13 mouse cellular contexts compared by ENCODE assay signal in the genomic region with DNA sequence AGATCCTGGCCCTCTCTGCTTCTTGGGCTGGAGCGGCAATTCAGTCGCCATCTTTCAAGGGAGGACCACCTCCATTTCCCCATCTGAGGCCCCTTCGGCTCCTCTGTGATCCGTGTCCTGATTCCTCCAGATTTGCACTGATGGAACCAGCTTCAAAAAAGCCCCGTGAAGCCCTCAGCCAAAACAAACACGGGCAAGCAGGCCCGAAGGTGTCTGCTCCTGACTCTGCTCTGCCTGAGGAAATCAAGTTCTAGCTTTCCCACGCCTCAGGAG. TPM values are rescaled to one million over a fixed set of nuclear protein-coding genes. Genes with fewer than 3 reads are reported as not detected.
DNase-seq lines count a peak whose midpoint lies in the region; ATAC-seq and TF ChIP-seq lines count a peak whose summit lies in the region.
"Had no signal": no experiment of that assay in that cellular context is flagged by ENCODE, and none has a peak within 500 bp of the region (broad histone marks: within the 10 kb centered on the region; RNA-seq: fewer than 3 reads in every experiment).

No protein-coding gene starts in this region.

- H3K36me3 ChIP-seq in kidney, embryonic 14.5 days (ENCODE audit: control insufficient read depth, insufficient read depth, low read length) = no peaks in the 10 kb centered on the region
- H3K36me3 ChIP-seq in embryonic facial prominence, embryonic 15.5 days = no peaks in the 10 kb centered on the region
- no peaks in the 10 kb centered on the region for H3K36me3 ChIP-seq in hindbrain, postnatal 0 days (ENCODE audit: insufficient read depth, low read length)
- no peaks in the 10 kb centered on the region for H3K36me3 ChIP-seq in midbrain, embryonic 15.5 days (replicated peaks)

- no peak for ATAC-seq in kidney, embryonic 14.5 days (ENCODE audit: low FRiP score, low TSS enrichment)
- ATAC-seq in embryonic facial prominence, embryonic 15.5 days (ENCODE audit: insufficient number of reproducible peaks, low FRiP score, low TSS enrichment, low read depth) = no peak; the same call in 1 of the 2 replicates
- ATAC-seq in hindbrain, postnatal 0 days = no peak
- no peak for ATAC-seq in midbrain, embryonic 15.5 days (replicated peaks)
- ATAC-seq: inflammation-experienced regulatory T-cells, adult 6 months had no signal

- intact Hi-C loops in left cerebral cortex, postnatal 25 days (cut with DNase I) = no loop called here

- 35% methylated on average over 8 of the region's 8 CpGs for WGBS in kidney, embryonic 14.5 days
- WGBS in embryonic facial prominence, embryonic 15.5 days = 10% methylated on average over 8 of the region's 8 CpGs
- 57% methylated on average over 8 of the region's 8 CpGs for WGBS in hindbrain, postnatal 0 days
- WGBS in midbrain, embryonic 15.5 days = 55% methylated on average over 8 of the region's 8 CpGs

- no peaks in the 10 kb centered on the region for H3K9me3 ChIP-seq in kidney, embryonic 14.5 days (ENCODE audit: control insufficient read depth, low read length)
- no peaks in the 10 kb centered on the region for H3K9me3 ChIP-seq in embryonic facial prominence, embryonic 15.5 days (replicated peaks)
- no peaks in the 10 kb centered on the region for H3K9me3 ChIP-seq in hindbrain, postnatal 0 days (ENCODE audit: low read length)
- no peaks in the 10 kb centered on the region for H3K9me3 ChIP-seq in midbrain, embryonic 15.5 days

- H3K4me2 ChIP-seq in kidney, embryonic 14.5 days (replicated peaks; ENCODE audit: low read depth, low read length) = no peak overlapping the region
- peak overlapping the region; percentile 31 for H3K4me2 ChIP-seq in embryonic facial prominence, embryonic 15.5 days (replicated peaks)
- H3K4me2 ChIP-seq in hindbrain, postnatal 0 days (ENCODE audit: low read depth, low read length) = no peak overlapping the region
- H3K4me2 ChIP-seq in midbrain, embryonic 15.5 days = no peak overlapping the region

- DNase-seq in kidney, adult 11 months = no peak
- no peak for DNase-seq in hindbrain, postnatal 0 days (ENCODE audit: low spot score)
- no peak for DNase-seq in adrenal gland, postnatal 10 days
- DNase-seq in left cerebral cortex, postnatal 25 days (ENCODE audit: low spot score in 2 of 2) = no peak
- no peak for DNase-seq in thymus, postnatal 10 days (ENCODE audit: low spot score in 2 of 2)
- DNase-seq: adrenal gland, adult 2 months; cerebellum, adult 11 months; gastrocnemius, postnatal 14 days had no signal

- peaks cover 39% of the 10 kb centered on the region for H3K4me1 ChIP-seq in kidney, embryonic 14.5 days (ENCODE audit: control insufficient read depth, insufficient read depth, low read length)
- H3K4me1 ChIP-seq in embryonic facial prominence, embryonic 15.5 days = peaks cover 56% of the 10 kb centered on the region
- H3K4me1 ChIP-seq in hindbrain, postnatal 0 days (ENCODE audit: insufficient read depth, low read length) = peaks cover 21% of the 10 kb centered on the region
- peaks cover 30% of the 10 kb centered on the region for H3K4me1 ChIP-seq in midbrain, embryonic 15.5 days

- no peak for TF ChIP-seq CTCF in hindbrain, postnatal 0 days (IDR thresholded peaks at IDR 0.05; ENCODE audit: low read depth)

- no peaks in the 10 kb centered on the region for H3K27me3 ChIP-seq in kidney, embryonic 14.5 days (ENCODE audit: control insufficient read depth, insufficient read depth, low read length)
- H3K27me3 ChIP-seq in embryonic facial prominence, embryonic 15.5 days = no peaks in the 10 kb centered on the region
- no peaks in the 10 kb centered on the region for H3K27me3 ChIP-seq in hindbrain, postnatal 0 days (ENCODE audit: insufficient read depth, low read length)
- H3K27me3 ChIP-seq in midbrain, embryonic 15.5 days (replicated peaks) = no peaks in the 10 kb centered on the region

- 0 out of 2 replicates have a peak overlapping the region, but pooled peaks have one; percentile 4 for H3K9ac ChIP-seq in kidney, embryonic 14.5 days (ENCODE audit: low read depth, low read length)
- no peak overlapping the region for H3K9ac ChIP-seq in embryonic facial prominence, embryonic 15.5 days
- H3K9ac ChIP-seq in hindbrain, postnatal 0 days (replicated peaks; ENCODE audit: low read length) = no peak overlapping the region
- no peak overlapping the region for H3K9ac ChIP-seq in midbrain, embryonic 15.5 days

- no peak overlapping the region for H3K4me3 ChIP-seq in kidney, embryonic 14.5 days (ENCODE audit: low read length)
- no peak overlapping the region for H3K4me3 ChIP-seq in embryonic facial prominence, embryonic 15.5 days (replicated peaks)
- H3K4me3 ChIP-seq in hindbrain, postnatal 0 days (ENCODE audit: low read length) = no peak overlapping the region
- no peak overlapping the region for H3K4me3 ChIP-seq in midbrain, embryonic 15.5 days

- H3K27ac ChIP-seq in kidney, embryonic 14.5 days (ENCODE audit: low read depth, low read length) = peak overlapping the region; percentile 69; the same call in 1 of the 2 replicates
- H3K27ac ChIP-seq in embryonic facial prominence, embryonic 15.5 days (replicated peaks) = peak overlapping the region; percentile 94
- H3K27ac ChIP-seq in hindbrain, postnatal 0 days = peak overlapping the region; percentile 67
- H3K27ac ChIP-seq in midbrain, embryonic 15.5 days = peak overlapping the region; percentile 53; the same call in 1 of the 2 replicates

RNA-seq across cellular contexts. Expression of a gene that starts 0.9 kb away (rescaled TPM):
- 0.79 and 1.2 TPM in 2 replicates for polyA plus RNA-seq in kidney, embryonic 14.5 days (2014; fragmentation: Nextera tagmentation; extraction: Ambion mirVana)
- 6.5 and 6.8 TPM in 2 replicates for polyA plus RNA-seq in embryonic facial prominence, embryonic 15.5 days (2015; fragmentation: Nextera tagmentation; extraction: Ambion mirVana)
- total RNA-seq in hindbrain, postnatal 0 days (2014; rRNA removed) = 7.0 and 10.1 TPM in 2 replicates
- 10.4 and 10.5 TPM in 2 replicates for polyA plus RNA-seq in hindbrain, postnatal 0 days (2015; fragmentation: Nextera tagmentation; extraction: Ambion mirVana)
- polyA plus RNA-seq in midbrain, embryonic 15.5 days (2015; fragmentation: Nextera tagmentation; extraction: Ambion mirVana) = 5.5 and 5.6 TPM in 2 replicates
- 1 to 10 TPM in 1 of 2 experiments, under 1 TPM in 1; 0.63 to 1.1 TPM for total RNA-seq in adrenal gland, postnatal 10 days (2021)
- total RNA-seq in left cerebral cortex, postnatal 25 days (2021) = 1 to 10 TPM; 1.6 to 2.3 TPM

RNA-seq across cellular contexts. Expression of a gene that starts 34.9 kb away (rescaled TPM):
- polyA plus RNA-seq in kidney, embryonic 14.5 days (2014; fragmentation: Nextera tagmentation; extraction: Ambion mirVana) = 1.0 TPM in 1 of 2 replicates, not detected in the other
- polyA plus RNA-seq in embryonic facial prominence, embryonic 15.5 days (2015; fragmentation: Nextera tagmentation; extraction: Ambion mirVana) = 0.60 TPM in 1 of 2 replicates, not detected in the other
- total RNA-seq in hindbrain, postnatal 0 days (2014; rRNA removed) = not detected in 2 replicates
- 0.24 TPM in 1 of 2 replicates, not detected in the other for polyA plus RNA-seq in hindbrain, postnatal 0 days (2015; fragmentation: Nextera tagmentation; extraction: Ambion mirVana)
- polyA plus RNA-seq in midbrain, embryonic 15.5 days (2015; fragmentation: Nextera tagmentation; extraction: Ambion mirVana) = 0.45 and 0.89 TPM in 2 replicates
- not detected for total RNA-seq in adrenal gland, postnatal 10 days (2021)
- not detected for total RNA-seq in left cerebral cortex, postnatal 25 days (2021)
- total RNA-seq: adrenal gland, adult 2 months; gastrocnemius, postnatal 14 days; layer of hippocampus, postnatal 25 days had no signal
- polyA plus RNA-seq: adrenal gland, adult 2 months had no signal

RNA-seq across cellular contexts. Expression of a gene that starts 35.5 kb away (rescaled TPM):
- 27.2 and 36.6 TPM in 2 replicates for polyA plus RNA-seq in kidney, embryonic 14.5 days (2014; fragmentation: Nextera tagmentation; extraction: Ambion mirVana)
- polyA plus RNA-seq in embryonic facial prominence, embryonic 15.5 days (2015; fragmentation: Nextera tagmentation; extraction: Ambion mirVana) = 37.8 and 38.1 TPM in 2 replicates
- total RNA-seq in hindbrain, postnatal 0 days (2014; rRNA removed) = 13.2 and 20.1 TPM in 2 replicates
- polyA plus RNA-seq in hindbrain, postnatal 0 days (2015; fragmentation: Nextera tagmentation; extraction: Ambion mirVana) = 33.9 and 34.8 TPM in 2 replicates
- 27.3 and 31.2 TPM in 2 replicates for polyA plus RNA-seq in midbrain, embryonic 15.5 days (2015; fragmentation: Nextera tagmentation; extraction: Ambion mirVana)
- 100 to 1,000 TPM; 111 to 183 TPM for total RNA-seq in adrenal gland, postnatal 10 days (2021)
- 10 to 100 TPM; 38.2 to 43.9 TPM for total RNA-seq in left cerebral cortex, postnatal 25 days (2021)
